Mouse (Mus musculus): ENCODE results near the gene Vmp1. TPM values are rescaled to one million over a fixed set of nuclear protein-coding genes. Genes with fewer than 3 reads are reported as not detected.
A peak's percentile ranks its signal among the peaks of the same experiment; 100 is the strongest.

The Vmp1 gene
- polyA plus RNA-seq, 1 experiment from 2014 or later, result 80.8 TPM

- H3K9ac ChIP-seq, result no peak overlapping the region
- ATAC-seq (ENCODE audit: insufficient read depth), result no peak
These were observed 8.9 kb upstream of the Vmp1 start for GRCm38 (mm10) chr11:86692546-86692945.

GRCm38 (mm10) chr11:86691956-86692355 is 8.3 kb upstream of the Vmp1 start:
- Histone ChIP-seq H3K4me2 (no peak overlapping the region), H3K4me1 (replicated peaks) (peaks cover 6% of the 10 kb centered on the region; the same call in 1 of the 2 replicates), H3K36me3 (replicated peaks) (peaks cover 96% of the 10 kb centered on the region), H3K4me3 (replicated peaks) (no peak overlapping the region), H3K27me3 (no peaks in the 10 kb centered on the region), H3K9ac (no peak overlapping the region), H3K9me3 (replicated peaks) (no peaks in the 10 kb centered on the region), H3K27ac (replicated peaks) (no peak overlapping the region)
- ATAC-seq (ENCODE audit: insufficient read depth), result no peak
- 83% methylated on average over 2 of the region's 2 CpGs for WGBS (ENCODE audit: insufficient replicate concordance)

More at GRCm38 (mm10) chr11:86692546-86692945, 8.9 kb upstream of the Vmp1 start:
- Histone ChIP-seq H3K4me3 (replicated peaks) (no peak overlapping the region), H3K9me3 (replicated peaks) (no peaks in the 10 kb centered on the region), H3K4me1 (replicated peaks) (no peaks in the 10 kb centered on the region), H3K4me2 (no peak overlapping the region), H3K36me3 (replicated peaks) (peaks cover 96% of the 10 kb centered on the region), H3K27me3 (no peaks in the 10 kb centered on the region), H3K27ac (replicated peaks) (0 out of 2 replicates have a peak overlapping the region, but pooled peaks have one; percentile 4)
- 71% methylated on average over 2 of the region's 2 CpGs for WGBS (ENCODE audit: insufficient replicate concordance)

GRCm38 (mm10) chr11:86691482-86691881 is 7.8 kb upstream of the Vmp1 start:
- 86% methylated on average over 3 of the region's 3 CpGs for WGBS (ENCODE audit: insufficient replicate concordance)
- no peak for ATAC-seq (ENCODE audit: insufficient read depth)
- Histone ChIP-seq H3K4me2 (no peak overlapping the region), H3K4me1 (replicated peaks) (peaks cover 8% of the 10 kb centered on the region; the same call in 1 of the 2 replicates), H3K9ac (no peak overlapping the region), H3K9me3 (replicated peaks) (no peaks in the 10 kb centered on the region), H3K4me3 (replicated peaks) (no peak overlapping the region), H3K36me3 (replicated peaks) (peaks cover 93% of the 10 kb centered on the region), H3K27me3 (no peaks in the 10 kb centered on the region), H3K27ac (replicated peaks) (no peak overlapping the region)

DNA sequence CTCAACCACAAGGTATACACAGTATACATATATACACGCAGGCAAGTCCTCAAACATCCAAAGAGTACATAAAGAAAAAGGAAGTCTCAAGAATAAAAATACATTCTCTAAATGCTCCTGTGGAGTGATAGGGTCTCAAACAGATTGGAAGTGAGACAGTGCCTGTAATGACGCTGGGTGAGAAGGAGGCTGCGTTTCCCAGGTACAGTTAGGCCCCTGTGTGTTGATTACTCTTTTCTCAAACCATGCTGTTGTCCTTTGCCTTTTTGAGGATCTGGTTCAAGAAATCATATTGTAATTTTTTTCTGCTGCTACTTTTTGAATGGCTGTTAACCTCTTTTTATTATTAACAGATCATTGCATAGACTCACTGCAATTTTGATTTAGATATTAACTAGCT is 6.7 kb upstream of the Vmp1 start:
- peaks cover 83% of the 10 kb centered on the region for H3K36me3 ChIP-seq (replicated peaks)
- peaks cover 15% of the 10 kb centered on the region for H3K4me1 ChIP-seq (replicated peaks)
- H3K4me2 ChIP-seq, result no peak overlapping the region
- no peak overlapping the region for H3K9ac ChIP-seq
- no peaks in the 10 kb centered on the region for H3K27me3 ChIP-seq
- no peaks in the 10 kb centered on the region for H3K9me3 ChIP-seq (replicated peaks)
- no peak overlapping the region for H3K4me3 ChIP-seq (replicated peaks)
- H3K27ac ChIP-seq (replicated peaks), result no peak overlapping the region
- WGBS (ENCODE audit: insufficient replicate concordance), result 84% methylated on average over 3 of the region's 3 CpGs
- ATAC-seq (ENCODE audit: insufficient read depth), result no peak

DNA sequence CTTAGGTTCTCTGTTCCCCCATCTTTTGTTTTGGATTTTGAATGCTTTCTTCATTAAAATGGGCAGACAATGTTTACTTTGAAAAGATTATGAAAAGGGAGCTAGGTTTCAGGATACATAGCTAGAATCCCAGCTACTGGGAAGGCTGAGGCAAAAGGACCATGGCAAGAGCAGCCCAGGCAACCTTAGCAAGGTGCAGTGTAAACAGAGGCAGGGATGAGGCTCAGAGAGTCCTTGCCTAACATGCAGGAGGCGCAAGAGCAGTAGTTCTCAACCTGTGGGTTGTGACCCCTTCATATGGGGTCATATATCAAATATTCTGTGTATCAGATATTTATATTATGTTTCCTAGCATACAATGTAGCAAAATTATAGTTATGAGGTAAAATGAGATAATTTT is 1.7 kb upstream of the Vmp1 start:
- H3K9me3 ChIP-seq (replicated peaks), result no peaks in the 10 kb centered on the region
- H3K4me3 ChIP-seq (replicated peaks), result peak overlapping the region; percentile 93
- no peak for ATAC-seq (ENCODE audit: insufficient read depth)

DNA sequence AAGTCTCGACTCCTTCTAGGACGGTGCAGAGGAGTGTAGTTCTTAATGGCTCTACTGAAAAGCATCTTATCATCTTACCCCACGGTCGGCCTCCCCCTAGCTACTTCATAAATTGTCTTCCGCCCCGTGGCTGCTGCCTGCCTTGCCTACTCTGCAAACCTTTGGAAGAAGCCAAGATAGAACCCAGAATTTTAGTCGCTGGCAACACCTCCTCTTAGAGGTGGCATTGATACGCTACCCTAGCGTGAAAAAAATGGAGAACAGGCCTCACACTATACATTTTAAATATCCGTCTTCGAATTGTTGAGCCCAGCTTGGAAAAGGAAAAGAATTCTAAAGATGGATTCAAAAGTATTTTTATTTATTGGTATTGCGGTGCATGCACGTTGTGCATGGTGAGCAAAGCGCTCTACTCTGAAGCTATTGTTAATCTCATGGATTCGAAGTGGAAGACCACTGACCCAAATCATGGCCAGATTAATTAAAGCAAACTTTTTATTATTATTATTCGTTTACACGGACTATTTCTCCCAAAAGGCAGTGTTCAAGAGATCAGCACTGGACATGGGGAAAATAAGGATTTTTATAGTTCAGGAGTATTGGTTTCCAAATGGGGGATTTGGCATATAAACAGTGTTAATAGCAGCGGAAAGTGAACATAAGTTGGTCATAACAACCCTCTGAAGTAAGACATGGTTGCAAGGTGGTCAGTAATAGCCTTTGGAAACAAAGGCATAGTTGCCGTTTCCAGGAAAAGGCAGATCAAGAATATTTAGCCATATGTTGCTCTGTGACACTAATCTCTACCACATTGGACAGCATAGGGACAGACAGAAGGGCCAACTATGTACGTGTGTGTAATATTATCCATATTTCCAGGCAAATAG is 733 bp upstream of the Vmp1 start:
- WGBS (ENCODE audit: insufficient replicate concordance), result 5% methylated on average over 20 of the region's 20 CpGs
- peak overlapping the region; percentile 96 for H3K27ac ChIP-seq (replicated peaks)
- no peaks in the 10 kb centered on the region for H3K27me3 ChIP-seq
- no peak for ATAC-seq (ENCODE audit: insufficient read depth)
- peaks cover 53% of the 10 kb centered on the region for H3K4me1 ChIP-seq (replicated peaks)
- H3K4me3 ChIP-seq (replicated peaks), result peak overlapping the region; percentile 93
- H3K9me3 ChIP-seq (replicated peaks), result no peaks in the 10 kb centered on the region
- peak overlapping the region; percentile 94 for H3K9ac ChIP-seq
- H3K36me3 ChIP-seq (replicated peaks), result peaks cover 27% of the 10 kb centered on the region
- H3K4me2 ChIP-seq, result peak overlapping the region; percentile 76

More for the DNA sequence above, 1.7 kb upstream of the Vmp1 start:
- WGBS (ENCODE audit: insufficient replicate concordance), result 79% methylated on average over 1 of the region's 1 CpGs
- H3K36me3 ChIP-seq (replicated peaks), result peaks cover 34% of the 10 kb centered on the region
- H3K9ac ChIP-seq, result peak overlapping the region; percentile 94
- H3K4me2 ChIP-seq, result peak overlapping the region; percentile 76
- H3K4me1 ChIP-seq (replicated peaks), result peaks cover 44% of the 10 kb centered on the region
- H3K27ac ChIP-seq (replicated peaks), result peak overlapping the region; percentile 96; the same call in 1 of the 2 replicates
- H3K27me3 ChIP-seq, result no peaks in the 10 kb centered on the region

DNA sequence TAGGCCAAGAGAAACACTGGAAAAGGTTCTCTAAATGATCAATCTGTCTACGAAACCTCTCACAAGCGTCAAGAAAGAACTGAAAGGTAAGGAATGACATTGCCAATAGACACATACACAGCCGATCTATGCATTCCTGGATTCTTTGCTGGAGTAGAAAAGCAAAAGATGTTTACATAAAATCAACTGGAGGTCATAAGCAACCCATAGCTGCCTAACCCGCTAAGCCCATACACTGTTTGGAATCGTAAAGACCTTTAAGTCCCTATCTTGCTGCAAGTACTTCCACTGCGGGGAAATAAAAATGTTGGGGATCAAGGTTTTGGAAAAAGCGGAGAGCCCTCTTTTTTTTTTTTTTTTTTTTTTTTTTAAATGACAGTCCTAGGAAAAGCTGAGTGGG is 775 bp downstream of the Vmp1 start:
- Histone ChIP-seq H3K4me3 (replicated peaks) (peak overlapping the region; percentile 93), H3K27ac (replicated peaks) (peak overlapping the region; percentile 96), H3K9me3 (replicated peaks) (no peaks in the 10 kb centered on the region), H3K36me3 (replicated peaks) (peaks cover 19% of the 10 kb centered on the region), H3K27me3 (no peaks in the 10 kb centered on the region), H3K4me1 (replicated peaks) (peaks cover 59% of the 10 kb centered on the region), H3K9ac (peak overlapping the region; percentile 94), H3K4me2 (peak overlapping the region; percentile 76)
- WGBS (ENCODE audit: insufficient replicate concordance), result 32% methylated on average over 7 of the region's 7 CpGs
- ATAC-seq (ENCODE audit: insufficient read depth), result no peak

GRCm38 (mm10) chr11:86681423-86681822 is 2.2 kb downstream of the Vmp1 start:
- WGBS (ENCODE audit: insufficient replicate concordance), result 55% methylated on average over 3 of the region's 3 CpGs
- H3K27ac ChIP-seq (replicated peaks), result peak overlapping the region; percentile 96; the same call in 1 of the 2 replicates
- H3K4me2 ChIP-seq, result peak overlapping the region; percentile 76

GRCm38 (mm10) chr11:86680729-86681128 is 2.9 kb downstream of the Vmp1 start:
- peaks cover 19% of the 10 kb centered on the region for H3K36me3 ChIP-seq (replicated peaks)
- H3K4me1 ChIP-seq (replicated peaks), result peaks cover 67% of the 10 kb centered on the region
- 0 out of 2 replicates have a peak overlapping the region, but pooled peaks have one; percentile 38 for H3K27ac ChIP-seq (replicated peaks)
- no peak overlapping the region for H3K9ac ChIP-seq
- no peak overlapping the region for H3K4me2 ChIP-seq
- no peak overlapping the region for H3K4me3 ChIP-seq (replicated peaks)
- no peaks in the 10 kb centered on the region for H3K27me3 ChIP-seq
- 86% methylated on average over 3 of the region's 3 CpGs for WGBS (ENCODE audit: insufficient replicate concordance)
- H3K9me3 ChIP-seq (replicated peaks), result no peaks in the 10 kb centered on the region
- ATAC-seq (ENCODE audit: insufficient read depth), result no peak

More at GRCm38 (mm10) chr11:86681423-86681822, 2.2 kb downstream of the Vmp1 start:
- H3K4me3 ChIP-seq (replicated peaks), result peak overlapping the region; percentile 93
- H3K36me3 ChIP-seq (replicated peaks), result peaks cover 15% of the 10 kb centered on the region
- peak overlapping the region; percentile 94 for H3K9ac ChIP-seq
- H3K9me3 ChIP-seq (replicated peaks), result no peaks in the 10 kb centered on the region
- H3K4me1 ChIP-seq (replicated peaks), result peaks cover 64% of the 10 kb centered on the region
- no peaks in the 10 kb centered on the region for H3K27me3 ChIP-seq
- ATAC-seq (ENCODE audit: insufficient read depth), result no peak

- ATAC-seq (ENCODE audit: insufficient read depth), result no peak
- Histone ChIP-seq H3K9ac (no peak overlapping the region), H3K4me1 (replicated peaks) (peaks cover 66% of the 10 kb centered on the region), H3K27me3 (no peaks in the 10 kb centered on the region), H3K27ac (replicated peaks) (peak overlapping the region; percentile 42), H3K4me2 (0 out of 2 replicates have a peak overlapping the region, but pooled peaks have one; percentile 4), H3K9me3 (replicated peaks) (no peaks in the 10 kb centered on the region), H3K36me3 (replicated peaks) (peaks cover 19% of the 10 kb centered on the region), H3K4me3 (replicated peaks) (no peak overlapping the region)
- 69% methylated on average over 5 of the region's 5 CpGs for WGBS (ENCODE audit: insufficient replicate concordance)
These were observed 4.7 kb downstream of the Vmp1 start for GRCm38 (mm10) chr11:86678957-86679356.

GRCm38 (mm10) chr11:86675520-86675919 is 8.1 kb downstream of the Vmp1 start:
- 47% methylated on average over 4 of the region's 4 CpGs for WGBS (ENCODE audit: insufficient replicate concordance)
- H3K27ac ChIP-seq (replicated peaks), result peak overlapping the region; percentile 48

More at GRCm38 (mm10) chr11:86675520-86675919, 8.1 kb downstream of the Vmp1 start:
- Histone ChIP-seq H3K36me3 (replicated peaks) (peaks cover 19% of the 10 kb centered on the region), H3K9ac (0 out of 2 replicates have a peak overlapping the region, but pooled peaks have one; percentile 15), H3K4me2 (no peak overlapping the region), H3K4me3 (replicated peaks) (no peak overlapping the region), H3K4me1 (replicated peaks) (peaks cover 69% of the 10 kb centered on the region), H3K9me3 (replicated peaks) (no peaks in the 10 kb centered on the region), H3K27me3 (no peaks in the 10 kb centered on the region)
- ATAC-seq (ENCODE audit: insufficient read depth), result peak; percentile 60; the same call in 1 of the 2 replicates
